Mouse (Mus musculus) testis, adult 2 months (tissue): Measurements from ENCODE around the gene Arid5b.

Experiments
- CTCF ChIP-seq: fragments of 200-500 bp; IDR thresholded peaks from 2 replicates; pipeline ENCODE4 v1.5.1; 2012; ENCODE audit warnings: low read depth, mild to moderate bottlenecking, inconsistent platforms, low read length, moderate library complexity; ENCODE audit not compliant: control insufficient read depth, insufficient read depth, insufficient replicate concordance
- POLR2A ChIP-seq: fragments of 200-500 bp; IDR thresholded peaks from 2 replicates; pipeline ENCODE4 v1.6.1; 2012; ENCODE audit warnings: low read depth, mild to moderate bottlenecking, inconsistent platforms, low read length, moderate library complexity; ENCODE audit not compliant: control insufficient read depth

DNA sequence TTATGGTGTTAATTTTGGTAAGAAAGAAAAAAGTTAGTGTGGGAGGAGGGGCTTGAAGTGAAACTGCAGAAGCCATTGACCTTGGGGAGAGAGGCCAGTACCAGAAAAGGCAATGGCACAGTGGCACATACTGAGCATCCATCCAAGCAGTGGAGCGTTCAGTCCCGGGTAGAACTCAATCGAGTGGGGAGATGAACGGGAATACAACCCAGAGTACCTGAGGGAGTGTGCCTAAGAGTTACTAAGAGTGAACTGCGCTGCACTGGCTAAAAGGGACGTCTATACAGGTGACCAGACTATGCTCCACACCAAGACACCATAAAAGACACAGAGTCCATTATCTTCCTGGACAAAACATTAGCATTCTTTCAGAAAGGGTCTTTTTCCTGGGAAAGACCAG lies 170.8 kb downstream of the Arid5b start:
- TF ChIP-seq POLR2A (no peak), CTCF (no peak)
